ENCODE assay signal across 8 mouse cellular contexts in genomic region chr17:7985597-7985996, GRCm38 (mm10). TPM values are rescaled to one million over a fixed set of nuclear protein-coding genes. Genes with fewer than 3 reads are reported as not detected.
DNase-seq lines count a peak whose midpoint lies in the region; ATAC-seq and TF ChIP-seq lines count a peak whose summit lies in the region.
"Not testable (repeated sequence)": the region's sequence is repeated elsewhere in the genome, so short reads cannot be mapped to it uniquely, and the experiment has no call there.

No protein-coding gene starts in this region.

- TF ChIP-seq POLR2A in limb, embryonic 14.5 days (IDR thresholded peaks at IDR 0.05; ENCODE audit: borderline replicate concordance, extremely low read depth, insufficient read depth, insufficient read length), result not testable (repeated sequence)

- not testable (repeated sequence) for H3K36me3 ChIP-seq in kidney, postnatal 0 days (ENCODE audit: insufficient read depth, low read length); limb, embryonic 14.5 days (ENCODE audit: control insufficient read depth, insufficient read depth, low read length); lung, embryonic 14.5 days (ENCODE audit: insufficient read depth); stomach, embryonic 15.5 days

- peak; percentile 35 for DNase-seq in 3134 (ENCODE audit: extremely low read depth, insufficient read length, low spot score)
- peak; percentile 20 to 57 for DNase-seq in adrenal gland, adult (ENCODE audit: inconsistent age in 2 of 2, low spot score in 1 of 2)
- DNase-seq in heart, adult 11 months, result peak; percentile 59
- not testable (repeated sequence) for DNase-seq in kidney, postnatal 0 days (ENCODE audit: low spot score); limb, embryonic 14.5 days (ENCODE audit: low spot score)
- peak; percentile 9 for DNase-seq in lung, embryonic 14.5 days
- peak; percentile 41 for DNase-seq in lung, postnatal 25 days (ENCODE audit: low spot score)

- not testable (repeated sequence) for H3K4me2 ChIP-seq in kidney, postnatal 0 days (ENCODE audit: low read length); limb, embryonic 14.5 days (replicated peaks; ENCODE audit: low read depth, low read length, severe bottlenecking); lung, embryonic 14.5 days; stomach, embryonic 15.5 days

- H3K9ac ChIP-seq in kidney, postnatal 0 days (ENCODE audit: low read depth, low read length); limb, embryonic 14.5 days (ENCODE audit: low read depth, low read length, severe bottlenecking); lung, embryonic 14.5 days; stomach, embryonic 15.5 days: not testable (repeated sequence)

- H3K9me3 ChIP-seq in kidney, postnatal 0 days (replicated peaks; ENCODE audit: low read length); limb, embryonic 14.5 days (ENCODE audit: control insufficient read depth, low read length); lung, embryonic 14.5 days (ENCODE audit: low read depth, low read length); stomach, embryonic 15.5 days: not testable (repeated sequence)

- H3K27me3 ChIP-seq in kidney, postnatal 0 days (ENCODE audit: insufficient read depth, low read length); limb, embryonic 14.5 days (ENCODE audit: control insufficient read depth, insufficient read depth, low read length); lung, embryonic 14.5 days (ENCODE audit: insufficient read depth, low read length); stomach, embryonic 15.5 days (replicated peaks): not testable (repeated sequence)

- ATAC-seq in kidney, postnatal 0 days (replicated peaks; ENCODE audit: low FRiP score, low read depth), result peak; percentile 40; the same call in 1 of the 2 replicates
- 0 out of 2 replicates have a peak, but pooled peaks have one; percentile 19 for ATAC-seq in limb, embryonic 14.5 days (ENCODE audit: low FRiP score, low read depth)
- peak; percentile 80 for ATAC-seq in lung, embryonic 14.5 days (ENCODE audit: insufficient read depth)
- ATAC-seq in stomach, embryonic 15.5 days (ENCODE audit: insufficient read depth, low FRiP score, low read depth), result peak; percentile 53; the same call in 1 of the 2 replicates

- TF ChIP-seq CTCF in kidney, postnatal 0 days (IDR thresholded peaks at IDR 0.05; ENCODE audit: low read depth); lung, embryonic 14.5 days (IDR thresholded peaks at IDR 0.05; ENCODE audit: low read depth): not testable (repeated sequence)

- WGBS in kidney, postnatal 0 days, result 25% methylated on average over 4 of the region's 4 CpGs
- WGBS in limb, embryonic 14.5 days, result 59% methylated on average over 2 of the region's 4 CpGs
- 42% methylated on average over 4 of the region's 4 CpGs for WGBS in lung, embryonic 14.5 days
- WGBS in stomach, embryonic 15.5 days, result 40% methylated on average over 4 of the region's 4 CpGs

- not testable (repeated sequence) for H3K4me3 ChIP-seq in kidney, postnatal 0 days (replicated peaks; ENCODE audit: low read depth, low read length); limb, embryonic 14.5 days (replicated peaks; ENCODE audit: low read length); lung, embryonic 14.5 days (ENCODE audit: low read depth, low read length); stomach, embryonic 15.5 days (replicated peaks)

- H3K27ac ChIP-seq in kidney, postnatal 0 days; limb, embryonic 14.5 days (replicated peaks; ENCODE audit: low read depth, low read length); lung, embryonic 14.5 days (ENCODE audit: low read depth); stomach, embryonic 15.5 days: not testable (repeated sequence)

- not testable (repeated sequence) for H3K4me1 ChIP-seq in kidney, postnatal 0 days (replicated peaks; ENCODE audit: insufficient read depth, low read length); limb, embryonic 14.5 days (ENCODE audit: control insufficient read depth, insufficient read depth, low read length); lung, embryonic 14.5 days (ENCODE audit: insufficient read depth); stomach, embryonic 15.5 days

RNA-seq across cellular contexts. Expression of gene Rsph3a, which starts 40.2 kb away (rescaled TPM):
- 60.5 and 73.0 TPM in 2 replicates for polyA plus RNA-seq in kidney, postnatal 0 days (2015; fragmentation: Nextera tagmentation; extraction: Ambion mirVana)
- polyA plus RNA-seq in limb, embryonic 14.5 days (2012; rRNA removed), result 31.3 and 40.4 TPM in 2 replicates
- polyA plus RNA-seq in limb, embryonic 14.5 days (2014; fragmentation: Nextera tagmentation; extraction: Ambion mirVana), result 56.4 and 59.1 TPM in 2 replicates
- 48.2 and 51.2 TPM in 2 replicates for polyA plus RNA-seq in lung, embryonic 14.5 days (2014; fragmentation: Nextera tagmentation; extraction: Ambion mirVana)
- polyA plus RNA-seq in stomach, embryonic 15.5 days (2015; fragmentation: Nextera tagmentation; extraction: Ambion mirVana), result 52.0 and 75.4 TPM in 2 replicates

RNA-seq across cellular contexts. Expression of gene Tagap, which starts 59.8 kb away (rescaled TPM):
- polyA plus RNA-seq in kidney, postnatal 0 days (2015; fragmentation: Nextera tagmentation; extraction: Ambion mirVana), result 0.68 and 0.74 TPM in 2 replicates
- 0.64 TPM in 2 replicates for polyA plus RNA-seq in limb, embryonic 14.5 days (2012; rRNA removed)
- polyA plus RNA-seq in limb, embryonic 14.5 days (2014; fragmentation: Nextera tagmentation; extraction: Ambion mirVana), result 0.65 and 1.1 TPM in 2 replicates
- 0.68 and 0.92 TPM in 2 replicates for polyA plus RNA-seq in lung, embryonic 14.5 days (2014; fragmentation: Nextera tagmentation; extraction: Ambion mirVana)
- 1.2 TPM in 2 replicates for polyA plus RNA-seq in stomach, embryonic 15.5 days (2015; fragmentation: Nextera tagmentation; extraction: Ambion mirVana)

Comparison
In these comparisons a context has a peak if more than half of its experiments do, and no peak if none do; other contexts are left out.
1. ATAC-seq: peak in every context shown above with its lines; median percentile 80 in lung, embryonic 14.5 days; 53 in stomach, embryonic 15.5 days; 40 in kidney, postnatal 0 days; 19 in limb, embryonic 14.5 days.